Mouse (Mus musculus) left cerebral cortex, postnatal 25 days (tissue): Measurements from ENCODE around the gene Umad1. TPM values are rescaled to one million over a fixed set of nuclear protein-coding genes. Genes with fewer than 3 reads are reported as not detected.

Experiments used
- DNase-seq, 2 experiments: peaks; one replicate each; pipeline ENCODE4 v3.0.0; 2022; ENCODE audit warnings: low spot score in 2 of 2, mixed read lengths in 1 of 2
- intact Hi-C: fragments of 180-260 bp; cut with DNase I; formaldehyde crosslinking; loops from one replicate; pipeline ENCODE4 v1.15.1; 2025
- total RNA-seq, 2 experiments: library from RNA; stranded (reverse); gene quantifications; 2 replicates each; pipeline ENCODE4 v1.2.3; 2021

Umad1 gene
- total RNA-seq, 2 experiments from 2014 or later, result 37.3 to 41.1 TPM

- intact Hi-C loops, result no loop called here
Observed at GRCm38 (mm10) chr6:8399710-8400109, 140.6 kb downstream of the Umad1 start.

GRCm38 (mm10) chr6:8403127-8403526 lies 144.0 kb downstream of the Umad1 start:
- peak in 1 of 2 experiments; percentile 68 for DNase-seq
- intact Hi-C loops, result no loop called here

More at GRCm38 (mm10) chr6:8399710-8400109, 140.6 kb downstream of the Umad1 start:
- no peak for DNase-seq

GRCm38 (mm10) chr6:8405844-8406243 lies 146.8 kb downstream of the Umad1 start:
- no peak for DNase-seq
- intact Hi-C loops, result no loop called here

DNA sequence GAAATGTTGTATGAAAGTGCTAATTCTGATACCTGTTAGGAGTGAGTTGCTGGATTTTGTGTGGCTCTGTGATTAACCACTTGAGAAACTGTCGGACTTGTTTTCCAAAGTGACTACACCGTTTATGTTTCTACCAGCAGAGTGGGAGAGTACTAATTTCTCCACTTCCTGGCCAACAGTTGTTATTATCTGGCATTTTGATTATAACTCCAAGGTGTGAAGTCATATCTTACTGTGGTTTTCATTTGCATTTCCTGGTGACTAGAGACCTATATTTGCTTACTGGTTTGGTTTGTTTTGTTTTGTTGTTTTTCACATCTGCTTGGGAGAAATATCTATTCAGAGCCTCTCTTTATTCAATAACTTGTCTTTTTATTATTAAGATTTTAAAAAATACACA lies 149.2 kb downstream of the Umad1 start:
- intact Hi-C loops, result no loop called here
- DNase-seq, result no peak

DNA sequence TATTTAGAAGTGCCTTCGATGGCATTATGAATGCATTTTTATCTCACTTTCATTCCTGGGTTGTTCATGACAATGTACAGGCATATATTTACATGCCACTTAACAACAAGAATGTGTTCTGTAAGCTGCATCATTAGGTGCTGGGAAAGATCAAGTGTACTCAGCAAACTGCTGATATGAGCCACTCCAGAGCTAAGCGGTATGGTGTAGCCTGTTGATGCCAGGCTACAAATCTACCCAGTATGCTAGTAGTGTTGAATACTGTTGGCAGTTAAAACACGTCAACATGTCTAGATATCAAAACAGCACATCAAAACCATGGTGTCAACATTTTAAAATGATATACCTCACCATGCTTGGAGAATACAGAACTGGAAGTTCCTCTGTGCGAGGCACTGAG lies 150.8 kb downstream of the Umad1 start:
- no peak for DNase-seq
- intact Hi-C loops, result loop anchor here (5.0 to 10.0 kb wide), 2 partner anchors 97 to 135 kb away; partner anchors contain the start of gene Glcci1

GRCm38 (mm10) chr6:8412845-8413598 lies 153.9 kb downstream of the Umad1 start:
- intact Hi-C loops, result loop anchor here (5.0 to 10.0 kb wide), 2 partner anchors 94 to 138 kb away; partner anchors contain the start of gene Glcci1
- peak; percentile 42 to 65 for DNase-seq

- DNase-seq, result peak; percentile 51 to 52
- intact Hi-C loops, result loop anchor here (5.0 to 10.0 kb wide), 2 partner anchors 93 to 139 kb away; partner anchors contain the start of gene Glcci1
Observed at GRCm38 (mm10) chr6:8414020-8414419, 154.9 kb downstream of the Umad1 start.

GRCm38 (mm10) chr6:8415823-8416222 lies 156.7 kb downstream of the Umad1 start:
- no peak for DNase-seq
- intact Hi-C loops, result loop anchor here (10.0 kb wide), 1 partner anchor 141 kb away; no protein-coding TSS in a partner anchor

DNA sequence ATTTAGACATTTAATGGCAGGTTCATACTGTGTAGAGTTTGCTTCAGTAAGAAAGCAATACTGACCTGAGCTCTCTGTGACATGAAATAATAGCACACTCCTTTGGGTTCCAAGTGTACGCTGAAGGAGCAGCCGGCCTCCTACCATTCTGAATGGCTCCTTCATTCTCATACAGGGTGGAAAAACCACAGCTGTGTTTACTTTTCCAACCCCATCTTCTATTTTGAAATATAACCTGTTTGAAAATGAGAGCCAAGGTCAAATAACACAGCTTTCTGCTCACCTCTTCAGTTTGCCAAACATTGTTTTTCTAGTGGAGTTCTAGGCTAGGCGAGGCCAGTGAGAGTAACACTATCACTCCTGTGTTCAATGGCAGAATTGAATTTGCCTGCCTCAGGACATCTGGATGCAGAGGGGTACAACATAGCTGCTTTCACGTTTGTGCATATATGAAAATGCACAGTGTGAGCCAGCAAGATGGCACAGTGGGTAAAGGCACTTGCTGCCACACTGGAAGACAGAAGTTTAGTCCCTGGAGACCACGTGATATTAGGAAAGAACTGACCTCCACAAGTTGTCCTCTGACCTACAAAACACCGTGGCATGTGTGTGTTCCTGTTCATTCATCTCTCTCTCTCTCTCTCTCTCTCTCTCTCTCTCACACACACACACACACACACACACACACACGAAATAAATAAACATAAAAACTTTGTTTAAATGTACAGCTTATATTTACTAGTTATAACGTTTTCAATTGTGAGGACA lies 157.9 kb downstream of the Umad1 start:
- intact Hi-C loops, result loop anchor here (10.0 kb wide), 1 partner anchor 142 kb away; no protein-coding TSS in a partner anchor
- no peak for DNase-seq

DNA sequence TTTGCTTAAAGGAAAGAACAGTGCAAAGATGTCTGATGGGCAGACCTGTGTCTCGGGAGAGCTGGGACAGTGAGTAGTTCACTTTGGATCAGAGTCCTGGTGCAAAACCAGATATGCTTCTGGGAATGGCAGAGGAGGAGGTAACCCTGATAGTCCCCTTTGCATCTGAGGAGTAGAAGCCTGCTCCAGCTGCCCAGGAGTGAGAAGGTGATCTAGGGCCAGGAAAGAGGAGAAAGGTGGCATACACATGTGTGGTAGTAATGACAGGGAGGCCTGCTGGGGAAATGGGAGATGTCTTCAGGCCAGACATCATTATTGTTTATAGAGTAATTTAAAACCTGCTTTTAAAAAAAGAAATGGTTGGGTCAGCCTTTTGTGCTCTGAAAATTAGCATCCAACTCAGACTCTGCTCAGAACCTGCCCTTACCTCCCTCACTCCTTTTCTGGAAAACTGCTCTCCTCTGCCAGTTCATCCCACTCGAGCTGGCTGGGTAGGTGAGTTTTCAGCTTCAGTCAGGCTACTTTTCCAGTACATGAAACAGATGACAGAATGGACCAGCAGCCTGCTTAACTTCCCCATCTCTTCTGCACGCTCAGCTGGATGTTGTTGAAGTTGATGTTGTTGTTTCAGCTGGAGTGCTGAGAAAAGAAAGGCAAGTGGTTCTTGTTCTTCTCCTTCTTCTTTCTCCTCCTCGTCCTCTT lies 160.5 kb downstream of the Umad1 start:
- intact Hi-C loops, result loop anchor here (10.0 kb wide), 2 partner anchors 125 to 145 kb away; no protein-coding TSS in a partner anchor
- DNase-seq, result peak in 1 of 2 experiments; percentile 34

- no peak for DNase-seq
- intact Hi-C loops, result loop anchor here (10.0 kb wide), 1 partner anchor 125 kb away; no protein-coding TSS in a partner anchor
Observed at GRCm38 (mm10) chr6:8420187-8420503, 161.1 kb downstream of the Umad1 start.

DNA sequence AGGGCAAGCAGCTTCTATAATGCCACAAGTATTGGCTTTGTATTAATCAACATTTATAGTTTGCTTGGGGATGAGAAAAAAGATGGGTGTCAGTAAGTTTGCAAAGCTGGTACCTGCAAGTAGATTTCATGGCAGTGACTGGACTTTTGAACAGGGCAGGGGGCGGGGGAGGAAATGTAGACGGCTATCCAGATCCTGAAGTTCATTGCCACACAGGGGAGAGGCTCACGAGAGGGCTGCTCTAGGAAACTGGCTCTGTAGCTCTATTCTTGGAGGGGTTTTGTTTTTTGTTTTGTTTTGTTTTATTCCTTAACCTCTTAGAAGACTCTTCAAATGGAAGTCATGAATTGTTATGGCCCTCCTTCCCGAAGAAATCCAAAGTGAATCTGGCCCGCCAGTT lies 162.3 kb downstream of the Umad1 start:
- intact Hi-C loops, result loop anchor here (10.0 kb wide), 1 partner anchor 127 kb away; no protein-coding TSS in a partner anchor
- no peak for DNase-seq

DNA sequence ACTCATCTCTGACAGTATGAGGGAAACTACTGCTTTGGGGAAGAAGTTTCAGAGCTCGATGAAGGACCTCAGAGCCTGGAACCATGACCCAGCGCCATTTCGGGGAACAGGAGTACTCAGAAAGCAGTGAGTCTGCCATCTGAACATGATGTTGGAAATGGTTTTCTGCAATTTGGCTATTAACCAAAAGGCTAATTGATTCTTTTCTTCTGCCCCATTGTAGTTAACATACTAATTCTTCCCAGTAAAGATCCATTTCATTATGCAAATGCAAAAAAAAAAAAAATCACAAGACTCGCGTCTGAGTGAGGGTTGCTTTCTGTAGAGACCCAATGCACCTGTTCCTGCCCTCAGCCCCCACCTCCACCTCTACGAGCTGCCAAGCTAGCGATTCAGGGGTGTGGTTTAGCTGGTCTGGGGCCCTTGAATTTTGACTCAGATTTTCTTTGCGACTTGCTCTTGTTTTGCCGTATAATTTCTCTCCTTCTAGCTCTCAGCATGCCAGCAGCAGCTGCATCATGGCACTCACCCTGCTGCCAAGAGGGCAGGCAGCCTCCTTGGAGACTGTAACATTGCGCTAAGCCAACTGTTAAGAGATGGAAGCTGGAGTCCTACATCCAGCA lies 163.0 kb downstream of the Umad1 start:
- peak in 1 of 2 experiments; percentile 41 for DNase-seq
- intact Hi-C loops, result loop anchor here (10.0 kb wide), 1 partner anchor 127 kb away; no protein-coding TSS in a partner anchor

DNA sequence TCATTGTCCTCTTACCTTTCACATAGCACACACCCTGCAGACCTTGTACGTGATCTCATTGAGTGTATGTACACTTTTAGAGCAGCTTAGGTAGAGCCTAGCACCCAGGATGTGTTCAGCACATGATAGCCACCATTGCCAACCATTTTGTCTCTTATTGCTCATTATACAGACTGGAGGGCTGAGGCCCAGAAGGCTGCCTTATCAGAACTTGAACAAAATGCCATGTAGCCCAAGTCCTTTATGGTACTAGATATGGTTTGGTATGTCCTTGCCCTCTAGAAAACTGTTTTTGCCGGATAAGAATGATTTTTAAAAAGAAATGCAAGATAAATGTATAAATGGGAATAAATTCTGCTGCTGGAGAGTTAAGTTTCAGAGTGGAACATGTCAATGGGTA lies 164.1 kb downstream of the Umad1 start:
- DNase-seq, result no peak
- intact Hi-C loops, result loop anchor here (10.0 kb wide), 1 partner anchor 128 kb away; no protein-coding TSS in a partner anchor

GRCm38 (mm10) chr6:8427692-8428091 lies 168.6 kb downstream of the Umad1 start:
- intact Hi-C loops, result loop anchor here (5.0 to 10.0 kb wide), 2 partner anchors 80 to 133 kb away; partner anchors contain the start of gene Glcci1
- no peak for DNase-seq

- peak in 1 of 2 experiments; percentile 63 for DNase-seq
- intact Hi-C loops, result no loop called here
Observed at GRCm38 (mm10) chr6:8430610-8431234, 171.6 kb downstream of the Umad1 start.

DNA sequence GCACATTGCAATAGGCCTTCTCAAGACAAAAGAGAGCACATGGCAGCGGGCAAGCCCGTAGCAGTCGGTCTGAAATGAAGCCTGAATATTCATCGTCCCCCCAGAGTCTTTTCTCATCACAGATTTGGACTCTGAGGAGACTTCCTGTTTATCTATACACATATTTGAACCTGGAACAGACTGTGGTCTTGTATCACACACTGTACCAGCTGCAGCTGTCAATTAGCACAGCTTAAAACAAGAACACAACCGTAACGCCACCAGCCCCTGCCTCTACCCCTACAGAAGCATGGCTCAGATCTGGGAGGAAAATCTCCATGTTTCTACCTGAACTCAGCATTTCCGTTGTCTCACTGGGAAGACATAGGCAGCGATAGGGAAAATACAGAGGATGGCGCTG lies 174.1 kb downstream of the Umad1 start:
- DNase-seq, result no peak
- intact Hi-C loops, result no loop called here

DNA sequence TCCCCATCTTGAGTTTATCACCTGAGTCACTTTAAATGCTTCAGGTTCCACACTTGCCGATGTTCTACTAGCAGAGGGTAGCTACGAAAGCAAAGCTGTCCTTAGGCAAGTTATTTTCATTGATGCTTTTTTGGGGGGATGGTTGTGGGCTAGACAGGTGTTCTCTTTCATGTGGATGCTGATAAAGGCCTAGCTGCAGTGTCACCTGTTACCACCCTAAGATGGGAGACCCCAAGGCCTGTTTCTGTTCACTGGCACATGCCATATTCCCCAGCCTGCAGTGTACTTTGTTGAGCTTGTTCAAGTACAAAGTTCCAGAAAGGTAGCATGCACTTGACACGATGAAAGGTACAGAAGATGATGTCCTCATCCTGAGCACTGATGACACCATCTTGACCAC lies 178.8 kb downstream of the Umad1 start:
- intact Hi-C loops, result no loop called here
- no peak for DNase-seq

- intact Hi-C loops, result no loop called here
- no peak for DNase-seq
Observed at GRCm38 (mm10) chr6:8441814-8442213, 182.7 kb downstream of the Umad1 start.
